Mouse (Mus musculus): ENCODE data around the gene Capza2.

The Capza2 gene

GRCm38 (mm10) chr6:17635615-17636284, at the start of gene Capza2:
Gene Capza2, plus strand, starts transcription at chr6:17636234.
- peak in 1 of 2 experiments; percentile 43 for DNase-seq (ENCODE audit: low spot score in 2 of 2)

- peak; percentile 28 to 69 for DNase-seq (ENCODE audit: low spot score in 2 of 2)
Measured at GRCm38 (mm10) chr6:17589049-17589952, 46.7 kb upstream of the Capza2 start.

- DNase-seq (ENCODE audit: low spot score in 2 of 2) = no peak
Measured at GRCm38 (mm10) chr6:17589953-17590627, 45.9 kb upstream of the Capza2 start.

GRCm38 (mm10) chr6:17593971-17594370, 42.1 kb upstream of the Capza2 start:
- no peak for DNase-seq (ENCODE audit: low spot score in 2 of 2)

- no peak for DNase-seq (ENCODE audit: low spot score in 2 of 2)
Measured at GRCm38 (mm10) chr6:17595712-17596462, 40.1 kb upstream of the Capza2 start.

GRCm38 (mm10) chr6:17599373-17599772, 36.7 kb upstream of the Capza2 start:
- DNase-seq (ENCODE audit: low spot score in 2 of 2) = no peak

GRCm38 (mm10) chr6:17601526-17601925, 34.5 kb upstream of the Capza2 start:
- DNase-seq (ENCODE audit: low spot score in 2 of 2) = no peak

- DNase-seq (ENCODE audit: low spot score in 2 of 2) = no peak
Measured at GRCm38 (mm10) chr6:17606915-17607314, 29.1 kb upstream of the Capza2 start.

- DNase-seq (ENCODE audit: low spot score in 2 of 2) = peak in 1 of 2 experiments; percentile 12
Measured at GRCm38 (mm10) chr6:17611352-17612010, 24.6 kb upstream of the Capza2 start.

- no peak for DNase-seq (ENCODE audit: low spot score in 2 of 2)
Measured at GRCm38 (mm10) chr6:17612652-17613051, 23.4 kb upstream of the Capza2 start.

GRCm38 (mm10) chr6:17620823-17621222, 15.2 kb upstream of the Capza2 start:
- DNase-seq (ENCODE audit: low spot score in 2 of 2) = no peak

GRCm38 (mm10) chr6:17621436-17621835, 14.6 kb upstream of the Capza2 start:
- no peak for DNase-seq (ENCODE audit: low spot score in 2 of 2)

- peak; percentile 41 to 45 for DNase-seq (ENCODE audit: low spot score in 2 of 2)
Measured at GRCm38 (mm10) chr6:17628701-17629455, 7.2 kb upstream of the Capza2 start.

- no peak for DNase-seq (ENCODE audit: low spot score in 2 of 2)
Measured at GRCm38 (mm10) chr6:17629756-17630155, 6.3 kb upstream of the Capza2 start.

GRCm38 (mm10) chr6:17631611-17632010, 4.4 kb upstream of the Capza2 start:
- peak in 1 of 2 experiments; percentile 68 for DNase-seq (ENCODE audit: low spot score in 2 of 2)

GRCm38 (mm10) chr6:17633819-17634218, 2.2 kb upstream of the Capza2 start:
- no peak for DNase-seq (ENCODE audit: low spot score in 2 of 2)

- DNase-seq (ENCODE audit: low spot score in 2 of 2) = no peak
Measured at GRCm38 (mm10) chr6:17634992-17635391, 1.0 kb upstream of the Capza2 start.

- peak; percentile 95 to 96 for DNase-seq (ENCODE audit: low spot score in 2 of 2)
Measured at GRCm38 (mm10) chr6:17636764-17637170, 733 bp downstream of the Capza2 start.

GRCm38 (mm10) chr6:17637205-17638203, 1.5 kb downstream of the Capza2 start:
- peak in 1 of 2 experiments; percentile 30 for DNase-seq (ENCODE audit: low spot score in 2 of 2)

Measured in heart, adult 9 months (tissue).